In genomic region chr1:165704841-165705240, GRCm38 (mm10) we compare ENCODE assay signal across 13 mouse cellular contexts. TPM values are rescaled to one million over a fixed set of nuclear protein-coding genes. Genes with fewer than 3 reads are reported as not detected.
DNase-seq lines count a peak whose midpoint lies in the region; ATAC-seq and TF ChIP-seq lines count a peak whose summit lies in the region.
"Had no signal": no experiment of that assay in that cellular context is flagged by ENCODE, and none has a peak within 500 bp of the region (broad histone marks: within the 10 kb centered on the region; RNA-seq: fewer than 3 reads in every experiment).

No protein-coding gene starts in this region.

- 56% methylated on average over 3 of the region's 3 CpGs for WGBS in heart, embryonic 10.5 days
- 74% methylated on average over 3 of the region's 3 CpGs for WGBS in kidney, postnatal 0 days
- 83% methylated on average over 3 of the region's 3 CpGs for WGBS in stomach, embryonic 14.5 days
- 86% methylated on average over 3 of the region's 3 CpGs for WGBS in stomach, postnatal 0 days
- 79% methylated on average over 3 of the region's 3 CpGs for WGBS in stomach, embryonic 16.5 days

- H3K27ac ChIP-seq in heart, embryonic 10.5 days = peak overlapping the region; percentile 97
- peak overlapping the region; percentile 54; the same call in 1 of the 2 replicates for H3K27ac ChIP-seq in kidney, postnatal 0 days
- H3K27ac ChIP-seq in stomach, embryonic 14.5 days (ENCODE audit: low read length) = no peak overlapping the region
- no peak overlapping the region for H3K27ac ChIP-seq in stomach, postnatal 0 days (replicated peaks)
- no peak overlapping the region for H3K27ac ChIP-seq in stomach, embryonic 16.5 days (ENCODE audit: low read length)
- H3K27ac ChIP-seq: limb, embryonic 13.5 days had no signal

- peaks cover 12% of the 10 kb centered on the region; the same call in 1 of the 2 replicates for H3K36me3 ChIP-seq in heart, embryonic 10.5 days
- H3K36me3 ChIP-seq in kidney, postnatal 0 days (ENCODE audit: insufficient read depth, low read length) = no peaks in the 10 kb centered on the region
- H3K36me3 ChIP-seq in stomach, embryonic 14.5 days (ENCODE audit: control insufficient read depth, insufficient read depth, low read length) = no peaks in the 10 kb centered on the region
- no peaks in the 10 kb centered on the region for H3K36me3 ChIP-seq in stomach, postnatal 0 days (ENCODE audit: control insufficient read depth, insufficient read depth, low read length)
- no peaks in the 10 kb centered on the region for H3K36me3 ChIP-seq in stomach, embryonic 16.5 days (ENCODE audit: control insufficient read depth, insufficient read depth, low read length)
- H3K36me3 ChIP-seq: limb, embryonic 13.5 days had no signal

- no peak for TF ChIP-seq CTCF in kidney, postnatal 0 days (IDR thresholded peaks at IDR 0.05; ENCODE audit: low read depth)
- TF ChIP-seq CTCF in stomach, postnatal 0 days (IDR thresholded peaks at IDR 0.05; ENCODE audit: low read depth) = no peak

- no peak for DNase-seq in heart, embryonic 10.5 days (ENCODE audit: low spot score)
- DNase-seq in heart, postnatal 25 days (ENCODE audit: low spot score) = no peak
- no peak for DNase-seq in kidney, postnatal 0 days (ENCODE audit: low spot score)
- no peak for DNase-seq in kidney, adult 9 months
- DNase-seq in stomach, postnatal 0 days (ENCODE audit: low spot score) = no peak
- DNase-seq: cerebellum, adult 9-10 months; gastrocnemius, postnatal 25 days had no signal

- H3K4me1 ChIP-seq in heart, embryonic 10.5 days = peaks cover 84% of the 10 kb centered on the region
- peaks cover 56% of the 10 kb centered on the region for H3K4me1 ChIP-seq in kidney, postnatal 0 days (replicated peaks; ENCODE audit: insufficient read depth, low read length)
- H3K4me1 ChIP-seq in stomach, embryonic 14.5 days (ENCODE audit: control insufficient read depth, insufficient read depth, low read length) = peaks cover 52% of the 10 kb centered on the region
- H3K4me1 ChIP-seq in stomach, postnatal 0 days (replicated peaks; ENCODE audit: control insufficient read depth, insufficient read depth) = peaks cover 11% of the 10 kb centered on the region
- peaks cover 70% of the 10 kb centered on the region for H3K4me1 ChIP-seq in stomach, embryonic 16.5 days (ENCODE audit: control insufficient read depth, insufficient read depth, low read length)

- no peak for TF ChIP-seq EP300 in stomach, postnatal 0 days (optimal IDR thresholded peaks at IDR 0.05)

- H3K4me2 ChIP-seq in kidney, postnatal 0 days (ENCODE audit: low read length) = peak overlapping the region; percentile 93; the same call in 1 of the 2 replicates
- peak overlapping the region; percentile 74 for H3K4me2 ChIP-seq in stomach, embryonic 14.5 days (replicated peaks; ENCODE audit: low read depth, low read length)
- no peak overlapping the region for H3K4me2 ChIP-seq in stomach, postnatal 0 days (replicated peaks; ENCODE audit: low read depth)
- H3K4me2 ChIP-seq in stomach, embryonic 16.5 days (ENCODE audit: low read depth, low read length) = peak overlapping the region; percentile 78; the same call in 1 of the 2 replicates
- H3K4me2 ChIP-seq: limb, embryonic 13.5 days had no signal

- intact Hi-C loops in heart, postnatal 25 days (cut with DNase I) = no loop called here

- H3K27me3 ChIP-seq in heart, embryonic 10.5 days (ENCODE audit: insufficient read depth, poor library complexity, severe bottlenecking) = no peaks in the 10 kb centered on the region
- H3K27me3 ChIP-seq in kidney, postnatal 0 days (ENCODE audit: insufficient read depth, low read length) = no peaks in the 10 kb centered on the region
- no peaks in the 10 kb centered on the region for H3K27me3 ChIP-seq in stomach, embryonic 14.5 days (ENCODE audit: control insufficient read depth, insufficient read depth, low read length)
- H3K27me3 ChIP-seq in stomach, postnatal 0 days (ENCODE audit: control insufficient read depth, insufficient read depth, low read length) = no peaks in the 10 kb centered on the region
- no peaks in the 10 kb centered on the region for H3K27me3 ChIP-seq in stomach, embryonic 16.5 days (ENCODE audit: control insufficient read depth, insufficient read depth, low read length)

- peak overlapping the region; percentile 73 for H3K4me3 ChIP-seq in heart, embryonic 10.5 days
- no peak overlapping the region for H3K4me3 ChIP-seq in kidney, postnatal 0 days (replicated peaks; ENCODE audit: low read depth, low read length)
- no peak overlapping the region for H3K4me3 ChIP-seq in stomach, embryonic 14.5 days (ENCODE audit: low read depth, low read length)
- no peak overlapping the region for H3K4me3 ChIP-seq in stomach, postnatal 0 days (ENCODE audit: low read depth, low read length)
- H3K4me3 ChIP-seq in stomach, embryonic 16.5 days (replicated peaks; ENCODE audit: low read length) = peak overlapping the region; percentile 74
- H3K4me3 ChIP-seq: erythroblast, embryonic 14.5 days; limb, embryonic 13.5 days had no signal

- 0 out of 2 replicates have a peak overlapping the region, but pooled peaks have one; percentile 5 for H3K9ac ChIP-seq in kidney, postnatal 0 days (ENCODE audit: low read depth, low read length)
- H3K9ac ChIP-seq in stomach, embryonic 14.5 days (replicated peaks; ENCODE audit: low read depth, low read length) = no peak overlapping the region
- H3K9ac ChIP-seq in stomach, postnatal 0 days (ENCODE audit: low read length) = no peak overlapping the region
- peak overlapping the region; percentile 16 for H3K9ac ChIP-seq in stomach, embryonic 16.5 days (ENCODE audit: low read length)
- H3K9ac ChIP-seq: limb, embryonic 13.5 days had no signal

- H3K9me3 ChIP-seq in heart, embryonic 10.5 days = no peaks in the 10 kb centered on the region
- H3K9me3 ChIP-seq in kidney, postnatal 0 days (replicated peaks; ENCODE audit: low read length) = no peaks in the 10 kb centered on the region
- no peaks in the 10 kb centered on the region for H3K9me3 ChIP-seq in stomach, embryonic 14.5 days (ENCODE audit: control insufficient read depth, low read depth, low read length)
- no peaks in the 10 kb centered on the region for H3K9me3 ChIP-seq in stomach, postnatal 0 days (ENCODE audit: control insufficient read depth, low read length)
- no peaks in the 10 kb centered on the region for H3K9me3 ChIP-seq in stomach, embryonic 16.5 days (replicated peaks; ENCODE audit: control insufficient read depth, low read length)
- H3K9me3 ChIP-seq: limb, embryonic 13.5 days had no signal

- ATAC-seq in kidney, postnatal 0 days (replicated peaks; ENCODE audit: low FRiP score, low read depth) = no peak
- no peak for ATAC-seq in stomach, embryonic 14.5 days (ENCODE audit: insufficient number of reproducible peaks, insufficient read depth, low FRiP score, low read depth)
- ATAC-seq in stomach, postnatal 0 days (ENCODE audit: low FRiP score, low TSS enrichment) = no peak
- ATAC-seq in stomach, embryonic 16.5 days (ENCODE audit: insufficient read depth, low FRiP score) = no peak
- ATAC-seq in erythroid progenitor cell, adult 5-6 weeks (replicated peaks; ENCODE audit: low FRiP score, poor library complexity, severe bottlenecking) = no peak
- ATAC-seq: hindbrain, embryonic 16.5 days had no signal

RNA-seq across cellular contexts. Expression of gene Rcsd1, which starts 4.7 kb away (rescaled TPM):
- 100 and 130 TPM in 2 replicates for polyA plus RNA-seq in heart, embryonic 10.5 days (2016; fragmentation: Nextera tagmentation; extraction: Ambion mirVana)
- total RNA-seq in heart, postnatal 25 days (2021) = 10 to 100 TPM; 79.6 to 81.5 TPM
- polyA plus RNA-seq in kidney, postnatal 0 days (2015; fragmentation: Nextera tagmentation; extraction: Ambion mirVana) = 53.7 and 57.5 TPM in 2 replicates
- polyA plus RNA-seq in stomach, embryonic 14.5 days (2014; fragmentation: Nextera tagmentation; extraction: Ambion mirVana) = 37.2 and 44.0 TPM in 2 replicates
- polyA plus RNA-seq in stomach, postnatal 0 days (2015; fragmentation: Nextera tagmentation; extraction: Ambion mirVana) = 16.1 TPM in 2 replicates
- polyA plus RNA-seq in stomach, embryonic 16.5 days (2015; fragmentation: Nextera tagmentation; extraction: Ambion mirVana) = 42.1 and 44.4 TPM in 2 replicates
- 8.8 and 9.4 TPM in 2 replicates for total RNA-seq in erythroid progenitor cell, adult 5-6 weeks (2015; ENCODE audit: low replicate concordance)
- total RNA-seq in erythroid progenitor cell, adult 5-6 weeks (2017; ENCODE audit: low replicate concordance) = 19.9 and 23.1 TPM in 2 replicates

RNA-seq across cellular contexts. Expression of gene Creg1, which starts 58.7 kb away (rescaled TPM):
- polyA plus RNA-seq in heart, embryonic 10.5 days (2016; fragmentation: Nextera tagmentation; extraction: Ambion mirVana) = 76.2 and 85.1 TPM in 2 replicates
- 10 to 100 TPM; 64.4 to 68.6 TPM for total RNA-seq in heart, postnatal 25 days (2021)
- polyA plus RNA-seq in kidney, postnatal 0 days (2015; fragmentation: Nextera tagmentation; extraction: Ambion mirVana) = 89.9 and 90.2 TPM in 2 replicates
- 62.0 and 63.4 TPM in 2 replicates for polyA plus RNA-seq in stomach, embryonic 14.5 days (2014; fragmentation: Nextera tagmentation; extraction: Ambion mirVana)
- 139 and 140 TPM in 2 replicates for polyA plus RNA-seq in stomach, postnatal 0 days (2015; fragmentation: Nextera tagmentation; extraction: Ambion mirVana)
- polyA plus RNA-seq in stomach, embryonic 16.5 days (2015; fragmentation: Nextera tagmentation; extraction: Ambion mirVana) = 90.4 and 90.6 TPM in 2 replicates
- 514 and 545 TPM in 2 replicates for total RNA-seq in erythroid progenitor cell, adult 5-6 weeks (2015; ENCODE audit: low replicate concordance)
- 329 and 433 TPM in 2 replicates for total RNA-seq in erythroid progenitor cell, adult 5-6 weeks (2017; ENCODE audit: low replicate concordance)

Comparison
In these comparisons a context has a peak if more than half of its experiments do, and no peak if none do; other contexts are left out.
1. H3K4me3 ChIP-seq: peak in heart, embryonic 10.5 days (single experiment) and stomach, embryonic 16.5 days (single experiment); none in kidney, postnatal 0 days (single experiment), stomach, embryonic 14.5 days (single experiment) and stomach, postnatal 0 days (single experiment).
2. H3K9ac ChIP-seq: peak in kidney, postnatal 0 days (single experiment) and stomach, embryonic 16.5 days (single experiment); none in stomach, embryonic 14.5 days (single experiment) and stomach, postnatal 0 days (single experiment).
3. H3K27ac ChIP-seq: peak in heart, embryonic 10.5 days (single experiment) and kidney, postnatal 0 days (single experiment); none in stomach, embryonic 14.5 days (single experiment), stomach, postnatal 0 days (single experiment) and stomach, embryonic 16.5 days (single experiment).